Comparison of ENCODE assay signal across 8 mouse cellular contexts in the genomic region with DNA sequence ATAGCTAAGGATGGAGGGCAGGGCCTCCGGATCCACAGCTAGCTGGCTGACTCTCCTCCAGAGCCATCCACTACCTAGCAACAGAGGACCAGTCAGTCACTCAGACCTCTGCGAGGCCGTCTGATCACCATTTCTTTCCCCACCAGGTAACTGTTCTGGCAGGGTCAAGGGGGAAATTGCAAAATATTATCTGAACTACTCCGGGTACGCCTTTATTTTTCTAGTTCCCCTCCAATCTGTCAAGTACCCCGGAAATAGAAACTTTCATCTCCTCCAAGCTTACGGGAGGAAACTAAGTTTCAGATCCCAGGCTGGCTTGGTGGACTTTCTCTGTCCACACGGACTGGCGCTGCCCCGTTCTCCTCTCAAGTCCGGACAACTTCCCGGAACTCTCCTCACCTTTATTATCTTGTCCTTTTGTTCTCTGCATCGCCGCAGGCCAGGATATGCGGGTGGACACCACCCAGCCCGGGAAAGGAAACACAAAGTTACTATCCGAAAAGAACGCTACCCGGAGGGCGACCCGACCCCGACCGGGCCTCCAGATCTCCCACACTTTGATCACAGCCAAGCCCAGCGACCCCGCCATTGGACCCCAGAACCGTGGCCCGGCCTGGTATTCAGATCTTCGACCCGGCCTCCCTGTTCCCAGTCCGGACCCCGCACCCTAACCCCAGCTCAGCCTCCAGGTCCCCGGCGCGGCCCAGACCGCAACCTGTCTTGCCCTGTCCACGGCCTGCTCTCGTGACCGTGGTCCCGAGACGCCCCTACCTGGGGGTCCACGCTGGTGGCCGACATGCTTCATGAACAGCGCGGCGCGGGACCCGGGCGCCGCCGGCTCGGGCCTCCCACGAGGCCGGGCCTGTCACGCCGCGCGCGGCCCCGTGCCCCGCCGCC. TPM values are rescaled to one million over a fixed set of nuclear protein-coding genes. Genes with fewer than 3 reads are reported as not detected.
A peak's percentile ranks its signal among the peaks of the same experiment; 100 is the strongest.
DNase-seq lines count a peak whose midpoint lies in the region; ATAC-seq and TF ChIP-seq lines count a peak whose summit lies in the region.
"Had no signal": no experiment of that assay in that cellular context is flagged by ENCODE, and none has a peak within 500 bp of the region (broad histone marks: within the 10 kb centered on the region; RNA-seq: fewer than 3 reads in every experiment).

No protein-coding gene starts in this region.

- DNase-seq in thymus, adult 2 months = peak; percentile 50
- DNase-seq in thymus, postnatal 36 days = no peak
- DNase-seq in embryonic facial prominence, embryonic 10.5 days (ENCODE audit: low spot score) = no peak
- DNase-seq in liver, adult 2 months (ENCODE audit: extremely low read depth, low read depth, low spot score) = peak; percentile 41
- DNase-seq in thymus, postnatal 14 days = peak; percentile 64

- peak; percentile 34 for ATAC-seq in heart, embryonic 16.5 days (replicated peaks; ENCODE audit: extremely low read depth, insufficient read depth, low FRiP score)
- ATAC-seq in midbrain, embryonic 16.5 days = peak; percentile 69

- WGBS in thymus, adult 2 months = 1% methylated on average over 61 of the region's 61 CpGs
- WGBS in embryonic facial prominence, embryonic 10.5 days = 1% methylated on average over 61 of the region's 61 CpGs
- under 1% methylated on average over 60 of the region's 61 CpGs for WGBS in heart, embryonic 16.5 days
- WGBS in liver, adult 2 months = under 1% methylated on average over 61 of the region's 61 CpGs
- WGBS in midbrain, embryonic 16.5 days = under 1% methylated on average over 61 of the region's 61 CpGs

- no peaks in the 10 kb centered on the region for H3K27me3 ChIP-seq in thymus, adult 2 months (ENCODE audit: control insufficient read depth, insufficient read depth, low read length)
- H3K27me3 ChIP-seq in embryonic facial prominence, embryonic 10.5 days (replicated peaks; ENCODE audit: low read depth, poor library complexity, severe bottlenecking) = peaks cover 3% of the 10 kb centered on the region; the same call in 1 of the 2 replicates
- H3K27me3 ChIP-seq in heart, embryonic 16.5 days (ENCODE audit: control insufficient read depth, insufficient read depth, low read length) = no peaks in the 10 kb centered on the region
- no peaks in the 10 kb centered on the region for H3K27me3 ChIP-seq in liver, adult 2 months (ENCODE audit: control insufficient read depth, insufficient read depth, low read length)
- H3K27me3 ChIP-seq in midbrain, embryonic 16.5 days (ENCODE audit: control insufficient read depth, insufficient read depth, low read depth, low read length) = no peaks in the 10 kb centered on the region

- H3K27ac ChIP-seq in thymus, adult 2 months (ENCODE audit: control insufficient read depth, insufficient read depth, low read length) = peak overlapping the region; percentile 47; the same call in 1 of the 2 replicates
- peak overlapping the region; percentile 96 for H3K27ac ChIP-seq in embryonic facial prominence, embryonic 10.5 days (replicated peaks)
- peak overlapping the region; percentile 78 for H3K27ac ChIP-seq in heart, embryonic 16.5 days (ENCODE audit: low read length)
- H3K27ac ChIP-seq in liver, adult 2 months (replicated peaks; ENCODE audit: insufficient read depth, low read depth, low read length) = peak overlapping the region; percentile 81
- H3K27ac ChIP-seq in midbrain, embryonic 16.5 days (ENCODE audit: low read length) = peak overlapping the region; percentile 76

- peaks cover 40% of the 10 kb centered on the region for H3K79me2 ChIP-seq in liver, adult 2 months (ENCODE audit: control insufficient read depth, insufficient read depth, low read length)

- peak overlapping the region; percentile 99 for H3K9ac ChIP-seq in heart, embryonic 16.5 days (ENCODE audit: low read length)
- peak overlapping the region; percentile 97 for H3K9ac ChIP-seq in liver, adult 2 months (ENCODE audit: low read depth, low read length)
- H3K9ac ChIP-seq in midbrain, embryonic 16.5 days (ENCODE audit: low read depth, low read length) = peak overlapping the region; percentile 99

- no peak for TF ChIP-seq CTCF in thymus, adult 2 months (IDR thresholded peaks at IDR 0.05; ENCODE audit: borderline replicate concordance, control insufficient read depth, extremely low read depth, insufficient read depth, low read length, poor library complexity)
- TF ChIP-seq CTCF in liver, adult 2 months (IDR thresholded peaks at IDR 0.05; ENCODE audit: low read depth, low read length) = no peak

- no peak for TF ChIP-seq POLR2A in thymus, adult 2 months (IDR thresholded peaks at IDR 0.05; ENCODE audit: control insufficient read depth, extremely low read depth, insufficient read depth, low read length, poor library complexity)
- no peak for TF ChIP-seq POLR2A in liver, adult 2 months (IDR thresholded peaks at IDR 0.05; ENCODE audit: extremely low read depth, insufficient read depth, low read length)

- peak overlapping the region; percentile 79 for H3K4me2 ChIP-seq in heart, embryonic 16.5 days (ENCODE audit: low read depth, low read length)
- peak overlapping the region; percentile 97 for H3K4me2 ChIP-seq in midbrain, embryonic 16.5 days (ENCODE audit: low read length)

- no peaks in the 10 kb centered on the region for H3K9me3 ChIP-seq in embryonic facial prominence, embryonic 10.5 days
- no peaks in the 10 kb centered on the region for H3K9me3 ChIP-seq in heart, embryonic 16.5 days (replicated peaks; ENCODE audit: control insufficient read depth, low read length)
- no peaks in the 10 kb centered on the region for H3K9me3 ChIP-seq in midbrain, embryonic 16.5 days (replicated peaks; ENCODE audit: control insufficient read depth, low read length, poor library complexity, severe bottlenecking)

- H3K36me3 ChIP-seq in thymus, adult 2 months (ENCODE audit: control insufficient read depth, insufficient read depth, low read length) = peaks cover 23% of the 10 kb centered on the region
- H3K36me3 ChIP-seq in embryonic facial prominence, embryonic 10.5 days (replicated peaks) = peaks cover 38% of the 10 kb centered on the region
- peaks cover 13% of the 10 kb centered on the region for H3K36me3 ChIP-seq in heart, embryonic 16.5 days (ENCODE audit: control insufficient read depth, insufficient read depth)
- peaks cover 23% of the 10 kb centered on the region for H3K36me3 ChIP-seq in liver, adult 2 months (ENCODE audit: control insufficient read depth, insufficient read depth, low read length)
- no peaks in the 10 kb centered on the region for H3K36me3 ChIP-seq in midbrain, embryonic 16.5 days (ENCODE audit: control insufficient read depth, insufficient read depth, low read length)

- H3K4me1 ChIP-seq in thymus, adult 2 months (replicated peaks; ENCODE audit: control insufficient read depth, insufficient read depth, low read length) = peaks cover 5% of the 10 kb centered on the region
- peaks cover 18% of the 10 kb centered on the region for H3K4me1 ChIP-seq in embryonic facial prominence, embryonic 10.5 days
- H3K4me1 ChIP-seq in heart, embryonic 16.5 days (ENCODE audit: control insufficient read depth, insufficient read depth, low read length) = peaks cover 23% of the 10 kb centered on the region
- H3K4me1 ChIP-seq in liver, adult 2 months (ENCODE audit: control insufficient read depth, insufficient read depth, low read length) = peaks cover 12% of the 10 kb centered on the region; the same call in 1 of the 2 replicates
- H3K4me1 ChIP-seq in midbrain, embryonic 16.5 days (ENCODE audit: control insufficient read depth, insufficient read depth, low read length) = peaks cover 12% of the 10 kb centered on the region

- H3K4me3 ChIP-seq in thymus, adult 2 months (ENCODE audit: control insufficient read depth, insufficient read depth, low read length) = peak overlapping the region; percentile 93
- peak overlapping the region; percentile 95 for H3K4me3 ChIP-seq in embryonic facial prominence, embryonic 10.5 days
- peak overlapping the region; percentile 89 for H3K4me3 ChIP-seq in heart, embryonic 16.5 days (ENCODE audit: low read length)
- H3K4me3 ChIP-seq in liver, adult 2 months (ENCODE audit: insufficient read depth, low read depth, low read length) = peak overlapping the region; percentile 98
- peak overlapping the region; percentile 99 for H3K4me3 ChIP-seq in midbrain, embryonic 16.5 days (ENCODE audit: low read depth, low read length)

RNA-seq across cellular contexts. Expression of a gene that starts 0.6 kb away (rescaled TPM):
- polyA plus RNA-seq in thymus, adult 2 months (2012; rRNA removed) = 76.7 and 78.3 TPM in 2 replicates
- polyA plus RNA-seq in embryonic facial prominence, embryonic 10.5 days (2016; fragmentation: Nextera tagmentation; extraction: Ambion mirVana) = 72.3 and 73.3 TPM in 2 replicates
- polyA plus RNA-seq in heart, embryonic 16.5 days (2015; fragmentation: Nextera tagmentation; extraction: Ambion mirVana) = 17.5 and 33.9 TPM in 2 replicates
- 9.7 and 14.2 TPM in 2 replicates for total RNA-seq in liver, adult 2 months (2014; rRNA removed)
- polyA plus RNA-seq in liver, adult 2 months (2012; rRNA removed) = 25.7 and 35.4 TPM in 2 replicates
- polyA plus RNA-seq in midbrain, embryonic 16.5 days (2015; fragmentation: Nextera tagmentation; extraction: Ambion mirVana) = 38.8 and 45.2 TPM in 2 replicates

RNA-seq across cellular contexts. Expression of a gene that starts 8.7 kb away (rescaled TPM):
- polyA plus RNA-seq in thymus, adult 2 months (2012; rRNA removed) = 0.08 and 0.19 TPM in 2 replicates
- 0.31 and 0.34 TPM in 2 replicates for polyA plus RNA-seq in embryonic facial prominence, embryonic 10.5 days (2016; fragmentation: Nextera tagmentation; extraction: Ambion mirVana)
- 0.09 and 0.27 TPM in 2 replicates for polyA plus RNA-seq in heart, embryonic 16.5 days (2015; fragmentation: Nextera tagmentation; extraction: Ambion mirVana)
- total RNA-seq in liver, adult 2 months (2014; rRNA removed) = not detected in 2 replicates
- not detected in 2 replicates for polyA plus RNA-seq in liver, adult 2 months (2012; rRNA removed)
- polyA plus RNA-seq in midbrain, embryonic 16.5 days (2015; fragmentation: Nextera tagmentation; extraction: Ambion mirVana) = not detected in 2 replicates
- total RNA-seq: heart, adult 18-20 months had no signal

RNA-seq across cellular contexts. Expression of a gene that starts 34.3 kb away (rescaled TPM):
- 12.5 and 24.6 TPM in 2 replicates for polyA plus RNA-seq in thymus, adult 2 months (2012; rRNA removed)
- polyA plus RNA-seq in embryonic facial prominence, embryonic 10.5 days (2016; fragmentation: Nextera tagmentation; extraction: Ambion mirVana) = 22.2 and 26.6 TPM in 2 replicates
- polyA plus RNA-seq in heart, embryonic 16.5 days (2015; fragmentation: Nextera tagmentation; extraction: Ambion mirVana) = 41.0 TPM in 2 replicates
- 0.13 and 1.5 TPM in 2 replicates for total RNA-seq in liver, adult 2 months (2014; rRNA removed)
- polyA plus RNA-seq in liver, adult 2 months (2012; rRNA removed) = 1.5 and 1.6 TPM in 2 replicates
- 66.7 and 82.7 TPM in 2 replicates for polyA plus RNA-seq in midbrain, embryonic 16.5 days (2015; fragmentation: Nextera tagmentation; extraction: Ambion mirVana)

RNA-seq across cellular contexts. Expression of a gene that starts 46.9 kb away (rescaled TPM):
- 65.5 and 68.4 TPM in 2 replicates for polyA plus RNA-seq in thymus, adult 2 months (2012; rRNA removed)
- polyA plus RNA-seq in embryonic facial prominence, embryonic 10.5 days (2016; fragmentation: Nextera tagmentation; extraction: Ambion mirVana) = 87.3 and 87.7 TPM in 2 replicates
- polyA plus RNA-seq in heart, embryonic 16.5 days (2015; fragmentation: Nextera tagmentation; extraction: Ambion mirVana) = 76.1 and 86.1 TPM in 2 replicates
- total RNA-seq in liver, adult 2 months (2014; rRNA removed) = 15.7 and 18.4 TPM in 2 replicates
- 22.7 and 29.0 TPM in 2 replicates for polyA plus RNA-seq in liver, adult 2 months (2012; rRNA removed)
- 125 and 130 TPM in 2 replicates for polyA plus RNA-seq in midbrain, embryonic 16.5 days (2015; fragmentation: Nextera tagmentation; extraction: Ambion mirVana)

Comparison
In these comparisons a context has a peak if more than half of its experiments do, and no peak if none do; other contexts are left out.
1. DNase-seq: peak in thymus, adult 2 months (single experiment), liver, adult 2 months (single experiment) and thymus, postnatal 14 days (single experiment); none in thymus, postnatal 36 days (0 of 2) and embryonic facial prominence, embryonic 10.5 days (single experiment).
2. Peak in every context shown above with its lines, with median percentiles within 50 percentile points of each other: H3K27ac ChIP-seq, H3K4me3 ChIP-seq and H3K9ac ChIP-seq.